Mouse (Mus musculus) E14TG2a.4 (cell line): ENCODE data around the gene Usp13.

Source experiments
- CTCF ChIP-seq: conservative IDR thresholded peaks from 2 replicates; pipeline ENCODE4 v1.5.1; 2014; ENCODE audit warnings: low read length
- NANOG ChIP-seq: IDR thresholded peaks from 2 replicates; pipeline ENCODE4 v1.6.1; 2014; ENCODE audit warnings: borderline replicate concordance, low read length, mixed read lengths
- POU5F1 ChIP-seq: IDR thresholded peaks from 2 replicates; pipeline ENCODE4 v1.6.1; 2014; ENCODE audit warnings: low read length, borderline replicate concordance

GRCm38 (mm10) chr3:32985141-32985540 lies 167.8 kb downstream of the Usp13 start:
- TF ChIP-seq CTCF (no peak), NANOG (no peak), POU5F1 (no peak)
